In genomic region chr6:38778887-38779286, GRCm38 (mm10) we compare ENCODE assay signal across 16 mouse cellular contexts.
DNase-seq lines count a peak whose midpoint lies in the region; ATAC-seq lines count a peak whose summit lies in the region.
"Had no signal": no experiment of that assay in that cellular context is flagged by ENCODE, and none has a peak within 500 bp of the region (broad histone marks: within the 10 kb centered on the region; RNA-seq: fewer than 3 reads in every experiment).

No protein-coding gene starts in this region.

- H3K27ac ChIP-seq in intestine, embryonic 14.5 days (ENCODE audit: low read depth): 0 out of 2 replicates have a peak overlapping the region, but pooled peaks have one; percentile 1
- no peak overlapping the region for H3K27ac ChIP-seq in intestine, embryonic 16.5 days (ENCODE audit: low read length)
- H3K27ac ChIP-seq: neural tube, embryonic 12.5 days had no signal

- no peaks in the 10 kb centered on the region for H3K9me3 ChIP-seq in intestine, embryonic 14.5 days (ENCODE audit: control insufficient read depth, low read length)
- H3K9me3 ChIP-seq in intestine, embryonic 16.5 days (ENCODE audit: control insufficient read depth, low read length): no peaks in the 10 kb centered on the region
- H3K9me3 ChIP-seq: neural tube, embryonic 12.5 days had no signal

- H3K27me3 ChIP-seq in intestine, embryonic 14.5 days (replicated peaks; ENCODE audit: control insufficient read depth, insufficient read depth, low read length): no peaks in the 10 kb centered on the region
- no peaks in the 10 kb centered on the region for H3K27me3 ChIP-seq in intestine, embryonic 16.5 days (replicated peaks; ENCODE audit: control insufficient read depth, insufficient read depth, low read length)
- H3K27me3 ChIP-seq: neural tube, embryonic 12.5 days; Patski had no signal

- H3K4me1 ChIP-seq in intestine, embryonic 14.5 days (replicated peaks; ENCODE audit: control insufficient read depth, insufficient read depth, low read length): peaks cover 5% of the 10 kb centered on the region; the same call in 1 of the 2 replicates
- 0 out of 2 replicates have a peak, but pooled peaks cover 5% of the 10 kb centered on the region for H3K4me1 ChIP-seq in intestine, embryonic 16.5 days (ENCODE audit: control insufficient read depth, insufficient read depth, low read length)
- H3K4me1 ChIP-seq: neural tube, embryonic 12.5 days had no signal

- H3K4me2 ChIP-seq in intestine, embryonic 14.5 days (ENCODE audit: low read length): no peak overlapping the region
- H3K4me2 ChIP-seq in intestine, embryonic 16.5 days (ENCODE audit: low read depth, low read length): no peak overlapping the region
- H3K4me2 ChIP-seq: neural tube, embryonic 12.5 days had no signal

- ATAC-seq in intestine, embryonic 14.5 days (replicated peaks; ENCODE audit: low FRiP score, low TSS enrichment, low read depth): no peak
- no peak for ATAC-seq in intestine, embryonic 16.5 days
- ATAC-seq in megakaryocyte-erythroid progenitor cell, adult 5-6 weeks (replicated peaks; ENCODE audit: low FRiP score, low TSS enrichment, poor library complexity, severe bottlenecking): peak; percentile 99
- ATAC-seq: CD4-positive, CD25-positive, alpha-beta regulatory T cell, adult 4 months; forebrain, embryonic 14.5 days; Patski had no signal

- no peak for DNase-seq in intestine, embryonic 14.5 days (ENCODE audit: low spot score)
- peak; percentile 54 for DNase-seq in c-Kit-negative CD71-positive TER-119-positive erythroid progenitor cells, embryonic 14.5 days (ENCODE audit: low read depth, low spot score)
- DNase-seq in liver: peak; percentile 45
- DNase-seq in yolk sac, embryonic 10.5 days (ENCODE audit: low spot score): no peak
- no peak for DNase-seq in cerebellum, adult 8-10 months
- DNase-seq: cerebellum, adult 18-20 months; embryo, embryonic 11 days; kidney, adult 2 months; kidney, postnatal 25 days; thymus, postnatal 14 days had no signal

- H3K4me3 ChIP-seq in intestine, embryonic 14.5 days (ENCODE audit: low read depth, low read length): no peak overlapping the region
- no peak overlapping the region for H3K4me3 ChIP-seq in intestine, embryonic 16.5 days (ENCODE audit: low read length)
- H3K4me3 ChIP-seq: neural tube, embryonic 12.5 days had no signal

- no peak overlapping the region for H3K9ac ChIP-seq in intestine, embryonic 14.5 days (ENCODE audit: low read length)
- no peak overlapping the region for H3K9ac ChIP-seq in intestine, embryonic 16.5 days (ENCODE audit: low read depth, low read length)
- H3K9ac ChIP-seq: neural tube, embryonic 12.5 days had no signal

- no peaks in the 10 kb centered on the region for H3K36me3 ChIP-seq in intestine, embryonic 14.5 days (ENCODE audit: control insufficient read depth, insufficient read depth, low read length)
- 0 out of 2 replicates have a peak, but pooled peaks cover 2% of the 10 kb centered on the region for H3K36me3 ChIP-seq in intestine, embryonic 16.5 days (ENCODE audit: control insufficient read depth, insufficient read depth, low read length)
- H3K36me3 ChIP-seq: neural tube, embryonic 12.5 days had no signal

Comparison
In these comparisons a context has a peak if more than half of its experiments do, and no peak if none do; other contexts are left out.
1. DNase-seq: peak in c-Kit-negative CD71-positive TER-119-positive erythroid progenitor cells, embryonic 14.5 days (single experiment) and liver (single experiment); none in intestine, embryonic 14.5 days (single experiment), yolk sac, embryonic 10.5 days (single experiment) and cerebellum, adult 8-10 months (single experiment).